Mouse (Mus musculus): ENCODE results near the gene Ccn2. TPM values are rescaled to one million over a fixed set of nuclear protein-coding genes. Genes with fewer than 3 reads are reported as not detected.

The Ccn2 gene
- polyA plus RNA-seq, 1 experiment from 2014 or later = 4.2 TPM

DNA sequence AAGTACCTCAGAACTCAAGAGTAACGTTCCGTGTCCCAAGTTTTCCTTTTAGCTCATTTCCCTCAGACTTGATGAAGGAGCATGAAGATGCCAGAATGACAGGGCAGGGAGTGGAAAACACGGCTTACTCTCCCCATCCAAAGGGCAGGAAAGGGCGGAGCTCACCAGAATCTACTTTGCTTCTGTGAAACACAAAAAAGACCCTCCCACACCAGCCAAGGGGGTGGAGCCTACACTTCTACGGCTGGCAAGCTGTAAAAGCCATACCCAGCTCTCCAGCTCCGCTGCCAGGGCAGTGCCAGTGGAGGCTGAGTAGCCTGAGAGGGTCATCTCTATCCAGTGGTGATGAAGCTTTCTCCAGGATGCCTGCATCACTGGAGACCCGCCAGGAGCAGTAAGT is 44.4 kb downstream of the Ccn2 start:
- Histone ChIP-seq H3K4me1 (replicated peaks; ENCODE audit: control insufficient read depth, insufficient read depth, low read length) (no peaks in the 10 kb centered on the region), H3K4me3 (ENCODE audit: low read depth, low read length) (no peak overlapping the region), H3K9ac (ENCODE audit: low read length) (no peak overlapping the region), H3K36me3 (ENCODE audit: control insufficient read depth, insufficient read depth, low read length) (no peaks in the 10 kb centered on the region), H3K9me3 (ENCODE audit: control insufficient read depth, low read length) (no peaks in the 10 kb centered on the region), H3K4me2 (ENCODE audit: low read depth, low read length, severe bottlenecking) (no peak overlapping the region), H3K27me3 (ENCODE audit: control insufficient read depth, insufficient read depth, low read length) (no peaks in the 10 kb centered on the region), H3K27ac (ENCODE audit: low read depth, low read length) (no peak overlapping the region)
- DNase-seq (ENCODE audit: low spot score) (no peak), ATAC-seq (replicated peaks; ENCODE audit: low FRiP score) (no peak)
- WGBS = 66% methylated on average over 7 of the region's 7 CpGs

DNA sequence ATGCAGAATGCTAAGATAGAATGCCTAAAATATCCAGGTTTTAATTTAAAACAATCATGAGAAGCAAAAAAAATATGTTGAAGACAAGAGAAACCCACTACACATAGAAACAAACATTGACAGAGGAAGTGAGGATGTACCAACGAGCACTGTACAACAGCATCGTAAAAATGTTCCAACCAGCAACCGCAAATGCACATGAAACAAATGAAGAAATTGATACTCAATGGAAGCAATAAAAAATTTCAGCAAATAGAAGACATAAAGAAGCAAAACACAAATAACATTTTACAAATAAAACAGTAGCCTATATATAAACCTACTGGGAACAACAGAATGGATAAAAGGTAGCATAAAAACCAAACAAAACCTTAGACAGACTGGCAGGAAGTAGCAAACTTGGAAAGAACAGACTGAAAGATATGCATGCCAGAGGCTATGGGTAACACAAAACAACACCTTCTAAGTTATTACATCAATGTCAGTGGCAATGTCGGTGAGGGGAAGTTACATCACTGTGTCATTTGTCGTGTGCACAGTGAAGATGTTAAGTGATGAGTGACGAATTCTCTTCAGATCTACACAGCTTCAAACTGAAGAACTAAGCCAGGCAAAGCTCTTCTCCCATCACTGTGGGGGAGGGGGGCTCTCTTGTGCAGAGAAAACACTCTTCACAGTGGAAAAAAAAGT is 45.1 kb downstream of the Ccn2 start:
- Histone ChIP-seq H3K27me3 (ENCODE audit: control insufficient read depth, insufficient read depth, low read length) (no peaks in the 10 kb centered on the region), H3K9ac (ENCODE audit: low read length) (no peak overlapping the region), H3K4me1 (replicated peaks; ENCODE audit: control insufficient read depth, insufficient read depth, low read length) (no peaks in the 10 kb centered on the region), H3K27ac (ENCODE audit: low read depth, low read length) (no peak overlapping the region), H3K4me2 (ENCODE audit: low read depth, low read length, severe bottlenecking) (no peak overlapping the region), H3K36me3 (ENCODE audit: control insufficient read depth, insufficient read depth, low read length) (no peaks in the 10 kb centered on the region), H3K4me3 (ENCODE audit: low read depth, low read length) (no peak overlapping the region), H3K9me3 (ENCODE audit: control insufficient read depth, low read length) (no peaks in the 10 kb centered on the region)
- 93% methylated on average over 6 of the region's 6 CpGs for WGBS
- no peak for DNase-seq (ENCODE audit: low spot score)
- ATAC-seq (replicated peaks; ENCODE audit: low FRiP score) = no peak

DNA sequence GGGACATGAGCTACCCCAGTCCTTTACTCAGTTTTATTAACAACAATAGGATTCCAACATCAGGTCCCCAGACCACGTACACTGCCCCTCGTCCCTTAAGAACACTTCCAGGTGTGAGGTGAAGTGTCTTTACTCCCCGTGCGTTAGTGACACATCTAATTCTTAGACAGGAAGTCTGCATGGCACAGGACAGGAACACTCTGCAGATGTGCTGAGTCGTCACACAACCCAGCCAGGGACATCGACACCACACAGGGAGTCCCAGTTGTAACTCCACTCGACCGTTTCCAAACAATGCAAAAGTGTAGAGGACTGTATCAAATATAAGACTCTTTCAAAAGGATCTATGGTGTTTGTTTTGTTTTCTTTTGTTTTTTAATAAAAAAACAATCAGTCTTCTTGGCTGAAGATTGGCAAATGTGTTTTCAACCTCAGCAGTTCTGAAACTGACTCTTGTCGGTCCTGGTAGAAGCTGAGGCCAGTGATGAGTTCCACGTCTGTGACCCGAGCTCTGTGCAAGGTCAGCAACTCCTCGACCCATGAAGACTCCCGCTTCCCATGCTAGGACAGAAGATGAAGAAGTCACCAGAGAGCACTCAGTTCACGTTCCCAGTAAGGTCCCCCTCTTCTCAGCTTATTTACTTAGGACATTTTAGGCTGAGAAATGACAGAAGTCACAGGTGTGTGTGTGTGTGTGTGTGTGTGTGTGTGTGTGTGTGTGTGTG is 46.3 kb downstream of the Ccn2 start:
- DNase-seq (ENCODE audit: low spot score) = no peak
- WGBS = 78% methylated on average over 14 of the region's 14 CpGs
- Histone ChIP-seq H3K4me3 (ENCODE audit: low read depth, low read length) (no peak overlapping the region), H3K4me1 (replicated peaks; ENCODE audit: control insufficient read depth, insufficient read depth, low read length) (no peaks in the 10 kb centered on the region), H3K9me3 (ENCODE audit: control insufficient read depth, low read length) (no peaks in the 10 kb centered on the region), H3K9ac (ENCODE audit: low read length) (no peak overlapping the region), H3K36me3 (ENCODE audit: control insufficient read depth, insufficient read depth, low read length) (no peaks in the 10 kb centered on the region), H3K4me2 (ENCODE audit: low read depth, low read length, severe bottlenecking) (no peak overlapping the region), H3K27me3 (ENCODE audit: control insufficient read depth, insufficient read depth, low read length) (no peaks in the 10 kb centered on the region), H3K27ac (ENCODE audit: low read depth, low read length) (no peak overlapping the region)
- no peak for ATAC-seq (replicated peaks; ENCODE audit: low FRiP score)

DNA sequence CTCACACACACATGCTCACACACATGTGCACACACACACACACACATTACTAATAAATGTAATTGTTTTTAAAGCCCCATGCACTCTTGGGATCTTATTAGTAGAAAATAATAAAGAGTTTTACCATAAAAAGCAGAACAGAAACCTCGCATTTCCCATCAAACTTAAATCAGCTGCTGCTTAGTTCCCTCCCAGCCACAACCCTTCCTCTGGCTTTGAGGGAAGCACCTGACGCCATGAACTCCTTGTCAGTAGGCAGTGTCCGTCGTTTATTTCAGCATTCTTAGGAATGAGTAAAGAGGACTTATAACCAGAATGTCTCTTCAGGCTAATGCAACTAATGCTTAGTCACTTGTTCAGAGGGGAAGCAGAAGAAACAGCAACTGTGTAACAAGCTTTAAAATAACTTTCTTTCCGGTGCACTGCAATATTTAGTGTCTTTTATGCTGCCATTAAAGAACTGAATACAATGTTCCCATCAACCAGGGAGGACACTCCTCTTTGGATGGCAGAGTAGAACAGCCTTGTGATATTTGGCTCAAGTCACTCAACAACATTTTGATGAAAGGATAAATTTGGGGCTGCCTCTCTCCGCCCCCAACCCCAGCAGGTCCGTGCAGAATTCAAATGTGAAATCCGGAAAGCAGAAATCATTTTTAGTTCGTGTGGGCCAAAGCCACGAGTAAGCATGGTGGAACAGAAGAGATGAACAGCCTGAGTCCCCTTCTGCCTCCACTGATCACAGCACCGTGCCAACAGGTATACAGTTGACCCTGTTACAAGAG is 47.7 kb downstream of the Ccn2 start:
- DNase-seq (ENCODE audit: low spot score) = no peak
- no peak overlapping the region for H3K4me3 ChIP-seq (ENCODE audit: low read depth, low read length)
- no peak overlapping the region for H3K27ac ChIP-seq (ENCODE audit: low read depth, low read length)
- H3K4me2 ChIP-seq (ENCODE audit: low read depth, low read length, severe bottlenecking) = no peak overlapping the region
- H3K9me3 ChIP-seq (ENCODE audit: control insufficient read depth, low read length) = no peaks in the 10 kb centered on the region
- no peak overlapping the region for H3K9ac ChIP-seq (ENCODE audit: low read length)
- WGBS = 83% methylated on average over 11 of the region's 11 CpGs
- no peak for ATAC-seq (replicated peaks; ENCODE audit: low FRiP score)
- H3K4me1 ChIP-seq (replicated peaks; ENCODE audit: control insufficient read depth, insufficient read depth, low read length) = no peaks in the 10 kb centered on the region
- H3K36me3 ChIP-seq (ENCODE audit: control insufficient read depth, insufficient read depth, low read length) = no peaks in the 10 kb centered on the region
- no peaks in the 10 kb centered on the region for H3K27me3 ChIP-seq (ENCODE audit: control insufficient read depth, insufficient read depth, low read length)

DNA sequence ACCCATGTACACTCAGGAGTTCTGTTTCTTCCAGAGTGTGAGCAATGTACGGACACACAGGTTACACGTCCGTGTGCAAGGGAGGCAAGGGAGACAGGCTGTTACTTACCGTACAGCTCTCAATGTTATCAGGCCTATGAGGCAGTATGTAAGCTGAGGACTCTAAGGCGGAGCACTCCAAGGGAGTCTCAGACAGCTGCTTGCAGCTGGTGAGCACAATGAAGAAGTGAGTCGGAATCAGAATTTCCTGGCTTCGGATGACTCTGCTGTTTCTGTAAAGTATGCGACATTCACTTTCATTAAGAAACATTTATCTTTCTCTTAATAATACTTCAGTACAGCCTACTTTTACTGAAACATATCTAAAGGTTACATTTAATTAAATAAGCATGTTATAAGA is 49.9 kb downstream of the Ccn2 start:
- DNase-seq (ENCODE audit: low spot score) (no peak), ATAC-seq (replicated peaks; ENCODE audit: low FRiP score) (no peak)
- Histone ChIP-seq H3K27me3 (ENCODE audit: control insufficient read depth, insufficient read depth, low read length) (no peaks in the 10 kb centered on the region), H3K9me3 (ENCODE audit: control insufficient read depth, low read length) (no peaks in the 10 kb centered on the region), H3K4me2 (ENCODE audit: low read depth, low read length, severe bottlenecking) (no peak overlapping the region), H3K4me1 (replicated peaks; ENCODE audit: control insufficient read depth, insufficient read depth, low read length) (no peaks in the 10 kb centered on the region), H3K4me3 (ENCODE audit: low read depth, low read length) (no peak overlapping the region), H3K36me3 (ENCODE audit: control insufficient read depth, insufficient read depth, low read length) (no peaks in the 10 kb centered on the region), H3K9ac (ENCODE audit: low read length) (no peak overlapping the region), H3K27ac (ENCODE audit: low read depth, low read length) (no peak overlapping the region)
- 92% methylated on average over 8 of the region's 8 CpGs for WGBS

Other genes with a start within 250 kb of the Ccn2 start
- gene Enpp1, start 116.7 kb downstream of the Ccn2 start, polyA plus RNA-seq (2014; fragmentation: Nextera tagmentation; extraction: Ambion mirVana) = 0.71 and 0.89 TPM in 2 replicates
- 4.1 and 6.4 TPM in 2 replicates for gene Enpp3, start 247.4 kb downstream of the Ccn2 start, polyA plus RNA-seq (2014; fragmentation: Nextera tagmentation; extraction: Ambion mirVana)

Data from forebrain, embryonic 11.5 days (tissue).